Mouse (Mus musculus) left cerebral cortex, adult 8-10 months (tissue): Measurements from ENCODE around the gene Cib2. TPM values are rescaled to one million over a fixed set of nuclear protein-coding genes. Genes with fewer than 3 reads are reported as not detected.

Experiments
- DNase-seq, 2 experiments: peaks; one replicate each; pipeline ENCODE4 v3.0.0; 2022; ENCODE audit warnings: low spot score in 2 of 2
- total RNA-seq, 4 experiments: library from RNA; stranded (reverse); gene quantifications; 2 replicates each; pipeline ENCODE4 v1.2.4; 2022

The Cib2 gene
- total RNA-seq, 4 experiments from 2014 or later = 23.8 to 29.4 (median 24.7) TPM

GRCm38 (mm10) chr9:54499291-54499690 is 60.7 kb downstream of the Cib2 start:
- DNase-seq = no peak

Other genes starting within 250 kb of the Cib2 start
- 100 to 1,000 TPM; 185 to 210 (median 193) TPM for gene Dmxl2, start 58.6 kb downstream of the Cib2 start, total RNA-seq
- gene Sh2d7, start 21.2 kb downstream of the Cib2 start, total RNA-seq = under 1 TPM in 1 of 4 experiments, not detected in 3; 0.21 TPM
- 100 to 1,000 TPM; 164 to 185 (median 182) TPM for gene Idh3a, start 26.1 kb upstream of the Cib2 start, total RNA-seq
- gene Acsbg1, start 101.7 kb upstream of the Cib2 start, total RNA-seq = 100 to 1,000 TPM; 111 to 132 (median 117) TPM
- gene Dnaja4, start 138.7 kb upstream of the Cib2 start, total RNA-seq = 10 to 100 TPM; 34.6 to 42.9 (median 38.1) TPM
- 10 to 100 TPM; 52.9 to 61.1 (median 53.4) TPM for gene Wdr61, start 174.3 kb upstream of the Cib2 start, total RNA-seq
- 1 to 10 TPM; 3.4 to 8.4 (median 6.4) TPM for gene Crabp1, start 204.5 kb upstream of the Cib2 start, total RNA-seq